In genomic region chr16:95117531-95117930, GRCm38 (mm10) we compare ENCODE assay signal across 18 mouse cellular contexts.
DNase-seq lines count a peak whose midpoint lies in the region; ATAC-seq and TF ChIP-seq lines count a peak whose summit lies in the region.
"Had no signal": no experiment of that assay in that cellular context is flagged by ENCODE, and none has a peak within 500 bp of the region (broad histone marks: within the 10 kb centered on the region; RNA-seq: fewer than 3 reads in every experiment).

No protein-coding gene starts in this region.

- no peaks in the 10 kb centered on the region for H3K4me1 ChIP-seq in embryonic facial prominence, embryonic 14.5 days (ENCODE audit: control insufficient read depth, insufficient read depth, low read length)
- H3K4me1 ChIP-seq in embryonic facial prominence, embryonic 10.5 days = peaks cover 18% of the 10 kb centered on the region
- no peaks in the 10 kb centered on the region for H3K4me1 ChIP-seq in lung, embryonic 14.5 days (ENCODE audit: insufficient read depth)
- no peaks in the 10 kb centered on the region for H3K4me1 ChIP-seq in intestine, postnatal 0 days (replicated peaks; ENCODE audit: control insufficient read depth, insufficient read depth, low read length)
- H3K4me1 ChIP-seq: forebrain, embryonic 10.5 days; heart, embryonic 15.5 days; stomach, embryonic 15.5 days had no signal

- no peaks in the 10 kb centered on the region for H3K27me3 ChIP-seq in embryonic facial prominence, embryonic 14.5 days (replicated peaks; ENCODE audit: control insufficient read depth, insufficient read depth, low read length)
- H3K27me3 ChIP-seq in embryonic facial prominence, embryonic 10.5 days (replicated peaks; ENCODE audit: low read depth, poor library complexity, severe bottlenecking) = no peaks in the 10 kb centered on the region
- no peaks in the 10 kb centered on the region for H3K27me3 ChIP-seq in lung, embryonic 14.5 days (ENCODE audit: insufficient read depth, low read length)
- H3K27me3 ChIP-seq in intestine, postnatal 0 days (replicated peaks; ENCODE audit: control insufficient read depth, insufficient read depth, low read length) = no peaks in the 10 kb centered on the region
- H3K27me3 ChIP-seq: hindbrain, embryonic 15.5 days; stomach, embryonic 15.5 days had no signal

- H3K9me3 ChIP-seq in embryonic facial prominence, embryonic 14.5 days (ENCODE audit: control insufficient read depth, low read length) = no peaks in the 10 kb centered on the region
- H3K9me3 ChIP-seq in embryonic facial prominence, embryonic 10.5 days = no peaks in the 10 kb centered on the region
- H3K9me3 ChIP-seq in lung, embryonic 14.5 days (ENCODE audit: low read depth, low read length) = no peaks in the 10 kb centered on the region
- H3K9me3 ChIP-seq in intestine, postnatal 0 days (ENCODE audit: control insufficient read depth) = no peaks in the 10 kb centered on the region
- H3K9me3 ChIP-seq: forebrain, embryonic 10.5 days; heart, embryonic 15.5 days; hindbrain, embryonic 15.5 days; neural tube, embryonic 15.5 days; stomach, embryonic 15.5 days had no signal

- no peak overlapping the region for H3K27ac ChIP-seq in embryonic facial prominence, embryonic 14.5 days (replicated peaks; ENCODE audit: low read depth, low read length)
- H3K27ac ChIP-seq in embryonic facial prominence, embryonic 10.5 days (replicated peaks) = no peak overlapping the region
- H3K27ac ChIP-seq in lung, embryonic 14.5 days (ENCODE audit: low read depth) = no peak overlapping the region
- no peak overlapping the region for H3K27ac ChIP-seq in intestine, postnatal 0 days (ENCODE audit: low read depth, low read length)
- H3K27ac ChIP-seq: forebrain, embryonic 10.5 days; heart, embryonic 15.5 days; hindbrain, embryonic 15.5 days; neural tube, embryonic 15.5 days; stomach, embryonic 15.5 days had no signal

- no peak for TF ChIP-seq CTCF in lung, embryonic 14.5 days (IDR thresholded peaks at IDR 0.05; ENCODE audit: low read depth)
- no peak for TF ChIP-seq CTCF in intestine, postnatal 0 days (IDR thresholded peaks at IDR 0.05; ENCODE audit: low read depth)

- no peaks in the 10 kb centered on the region for H3K36me3 ChIP-seq in embryonic facial prominence, embryonic 14.5 days (ENCODE audit: control insufficient read depth, insufficient read depth, low read length)
- H3K36me3 ChIP-seq in embryonic facial prominence, embryonic 10.5 days (replicated peaks) = no peaks in the 10 kb centered on the region
- H3K36me3 ChIP-seq in lung, embryonic 14.5 days (ENCODE audit: insufficient read depth) = no peaks in the 10 kb centered on the region
- H3K36me3 ChIP-seq in intestine, postnatal 0 days (ENCODE audit: control insufficient read depth, insufficient read depth) = no peaks in the 10 kb centered on the region
- H3K36me3 ChIP-seq: forebrain, embryonic 10.5 days; heart, embryonic 15.5 days; hindbrain, embryonic 15.5 days; neural tube, embryonic 15.5 days; stomach, embryonic 15.5 days had no signal

- no peak for ATAC-seq in embryonic facial prominence, embryonic 14.5 days (ENCODE audit: low read depth)
- no peak for ATAC-seq in lung, embryonic 14.5 days (ENCODE audit: insufficient read depth)
- ATAC-seq in intestine, postnatal 0 days = no peak
- ATAC-seq: liver, postnatal 0 days had no signal

- DNase-seq in embryonic facial prominence, embryonic 14.5 days (ENCODE audit: low spot score) = peak; percentile 9
- no peak for DNase-seq in embryonic facial prominence, embryonic 10.5 days (ENCODE audit: low spot score)
- DNase-seq in lung, embryonic 14.5 days = peak; percentile 30
- no peak for DNase-seq in lung, postnatal 10 days
- DNase-seq in embryo, embryonic 11 days = peak; percentile 42
- DNase-seq in layer of hippocampus, postnatal 36 days = peak; percentile 45 to 50
- no peak for DNase-seq in gastrocnemius, postnatal 14 days
- DNase-seq: cerebellum, adult 8-10 months; gastrocnemius, postnatal 25 days; kidney, adult 9 months; liver, postnatal 0 days; thymus, postnatal 4 days had no signal

- no peak overlapping the region for H3K4me2 ChIP-seq in embryonic facial prominence, embryonic 14.5 days (ENCODE audit: low read depth, low read length)
- no peak overlapping the region for H3K4me2 ChIP-seq in lung, embryonic 14.5 days
- H3K4me2 ChIP-seq in intestine, postnatal 0 days (replicated peaks; ENCODE audit: low read depth) = no peak overlapping the region
- H3K4me2 ChIP-seq: heart, embryonic 15.5 days; hindbrain, embryonic 15.5 days; neural tube, embryonic 15.5 days; stomach, embryonic 15.5 days had no signal

- no peak overlapping the region for H3K9ac ChIP-seq in embryonic facial prominence, embryonic 14.5 days (ENCODE audit: low read depth, low read length)
- H3K9ac ChIP-seq in lung, embryonic 14.5 days = no peak overlapping the region
- H3K9ac ChIP-seq in intestine, postnatal 0 days (ENCODE audit: low read depth, low read length) = no peak overlapping the region
- H3K9ac ChIP-seq: heart, embryonic 15.5 days; hindbrain, embryonic 15.5 days; liver, postnatal 0 days; neural tube, embryonic 15.5 days; stomach, embryonic 15.5 days had no signal

- intact Hi-C loops in gastrocnemius, postnatal 14 days (cut with DNase I; ENCODE audit: low total_unique reads) = no loop called here

- H3K4me3 ChIP-seq in embryonic facial prominence, embryonic 14.5 days (ENCODE audit: low read depth, low read length) = no peak overlapping the region
- no peak overlapping the region for H3K4me3 ChIP-seq in embryonic facial prominence, embryonic 10.5 days
- H3K4me3 ChIP-seq in lung, embryonic 14.5 days (ENCODE audit: low read depth, low read length) = no peak overlapping the region
- no peak overlapping the region for H3K4me3 ChIP-seq in intestine, postnatal 0 days (ENCODE audit: low read depth, low read length)
- H3K4me3 ChIP-seq: forebrain, embryonic 10.5 days; heart, embryonic 15.5 days; hindbrain, embryonic 15.5 days; neural tube, embryonic 15.5 days; stomach, embryonic 15.5 days had no signal

- WGBS in embryonic facial prominence, embryonic 14.5 days = 25% methylated on average over 8 of the region's 8 CpGs
- WGBS in embryonic facial prominence, embryonic 10.5 days = 38% methylated on average over 8 of the region's 8 CpGs
- WGBS in lung, embryonic 14.5 days = 20% methylated on average over 8 of the region's 8 CpGs
- WGBS in intestine, postnatal 0 days = 41% methylated on average over 8 of the region's 8 CpGs

Comparison
In these comparisons a context has a peak if more than half of its experiments do, and no peak if none do; other contexts are left out.
1. DNase-seq: peak in embryonic facial prominence, embryonic 14.5 days (single experiment), lung, embryonic 14.5 days (single experiment), embryo, embryonic 11 days (single experiment) and layer of hippocampus, postnatal 36 days (2 of 2); none in embryonic facial prominence, embryonic 10.5 days (single experiment), lung, postnatal 10 days (single experiment) and gastrocnemius, postnatal 14 days (single experiment).